Mouse (Mus musculus) WW6 (cell line): ENCODE results near the gene Ifna16.

ENCODE experiments used
- DNase-seq: peaks from one replicate; pipeline ENCODE4 v3.0.0-alpha.2; 2013; ENCODE audit warnings: low read depth, low spot score

Ifna16 gene

DNA sequence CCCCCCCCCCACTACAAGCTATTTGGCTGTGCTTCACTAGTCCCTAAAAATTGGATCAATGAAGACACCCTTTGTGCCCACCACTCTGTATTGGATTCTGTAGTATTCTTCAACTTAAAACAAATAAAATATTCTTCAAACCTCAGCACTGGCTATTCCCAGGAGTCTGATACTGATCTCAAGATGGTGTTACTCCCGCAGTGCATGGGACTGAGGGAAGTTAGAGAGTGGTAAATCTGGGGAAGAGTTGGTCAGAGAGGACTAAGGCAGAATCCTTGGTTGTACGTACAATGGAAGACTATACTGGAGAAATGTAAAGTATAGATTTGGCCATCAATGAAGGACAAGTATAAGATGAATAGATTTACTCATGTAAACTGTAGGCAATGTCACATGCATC, 34.2 kb downstream of the Ifna16 start:
- no peak for DNase-seq

DNA sequence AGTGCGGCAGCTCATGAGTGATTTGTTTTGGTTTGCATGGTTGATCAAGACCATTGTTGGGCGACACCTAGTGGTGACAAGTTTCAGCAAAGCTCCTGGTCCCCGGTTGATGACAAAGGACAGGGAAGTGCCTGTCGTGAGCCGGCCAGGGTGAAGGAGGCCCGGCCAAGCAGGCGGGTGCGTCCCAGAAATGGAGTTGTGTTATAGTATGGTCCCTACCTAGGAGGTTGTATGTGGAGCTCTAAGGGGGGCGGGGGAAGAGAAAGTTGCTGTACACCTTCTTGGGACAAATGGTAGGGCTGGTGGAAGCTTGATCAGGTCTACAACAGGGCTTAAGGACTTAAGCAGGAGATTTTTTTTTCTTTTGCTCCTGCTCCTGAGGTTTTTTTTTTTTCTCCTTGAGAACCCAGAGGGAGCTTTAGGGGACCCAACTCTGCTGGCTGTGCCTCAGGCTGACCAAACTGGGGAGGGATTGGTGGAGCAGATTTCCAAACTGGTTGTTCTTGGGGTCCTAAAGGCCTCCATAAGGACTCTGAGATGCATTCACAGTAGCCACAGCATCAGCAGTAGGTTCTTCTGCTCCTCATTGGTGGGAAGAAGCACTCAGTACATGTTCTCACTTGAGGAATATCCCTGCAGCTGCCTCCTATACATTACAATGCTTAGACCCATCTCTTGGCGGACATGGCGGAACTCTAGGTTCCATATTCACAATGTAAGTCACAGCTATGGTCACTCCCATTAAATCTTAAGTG, 35.5 kb downstream of the Ifna16 start:
- peak; percentile 100 for DNase-seq

GRCm38 (mm10) chr4:88640704-88641076, 36.0 kb downstream of the Ifna16 start:
- DNase-seq = no peak

- no peak for DNase-seq
These were observed 42.4 kb downstream of the Ifna16 start, which contains the start of gene C87499 for GRCm38 (mm10) chr4:88634311-88634710. C87499 (minus strand) TSS chr4:88634411.
